Mouse (Mus musculus) lung, adult 2 months (tissue): Measurements from ENCODE around the gene Prdm13.

Experiments used
- CTCF ChIP-seq: fragments of 200-500 bp; IDR thresholded peaks from 2 replicates; pipeline ENCODE4 v1.5.1; 2011; ENCODE audit warnings: mild to moderate bottlenecking, low read length, control low read depth; ENCODE audit not compliant: insufficient read depth
- POLR2A ChIP-seq: fragments of 200-500 bp; IDR thresholded peaks from 2 replicates; pipeline ENCODE4 v1.6.1; 2011; ENCODE audit warnings: low read depth, mild to moderate bottlenecking, control low read depth, low read length, borderline replicate concordance; ENCODE audit errors: extremely low read depth

DNA sequence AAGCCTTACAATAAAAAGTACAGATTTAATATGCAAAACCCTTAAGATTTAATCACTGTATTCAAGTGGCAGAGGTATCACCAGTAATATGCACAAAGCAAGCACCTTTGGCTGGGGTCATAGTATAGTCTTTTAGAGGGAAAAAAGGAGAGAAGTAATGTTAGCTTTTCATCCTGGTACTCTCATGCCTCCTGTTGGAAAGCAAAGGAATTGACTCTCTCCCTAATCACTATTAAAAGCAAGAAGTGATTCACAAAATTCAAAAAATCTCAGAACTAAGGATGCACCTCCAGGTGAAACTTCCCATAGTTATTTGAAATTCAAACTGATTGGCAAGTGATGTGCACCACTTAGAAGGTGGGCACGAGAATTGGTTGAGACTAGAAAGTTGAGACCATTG, 19.3 kb upstream of the Prdm13 start:
- TF ChIP-seq POLR2A = no peak
- TF ChIP-seq CTCF = 0 out of 2 replicates have a peak, but pooled peaks have one; percentile 4
